Mouse (Mus musculus) CH12.LX (cell line): ENCODE data around the gene Cachd1.

Experiments
- CTCF ChIP-seq, 2 experiments: IDR thresholded peaks in 1 of 2; conservative IDR thresholded peaks in 1 of 2; 2 replicates each; pipeline ENCODE4 v1.5.1; 2011 to 2012; ENCODE audit warnings: low read depth in 2 of 2, low read length in 2 of 2, improper control_type of control experiment in 1 of 2, inconsistent platforms in 1 of 2, mild to moderate bottlenecking in 1 of 2, moderate library complexity in 1 of 2
- ELF1 ChIP-seq: IDR thresholded peaks from 2 replicates; pipeline ENCODE4 v1.6.1; 2014; ENCODE audit warnings: low read depth, mild to moderate bottlenecking, inconsistent platforms, low read length, improper control_type of control experiment
- EP300 ChIP-seq: IDR thresholded peaks from 2 replicates; pipeline ENCODE4 v1.6.1; 2011; ENCODE audit warnings: low read length, improper control_type of control experiment
- IRF4 ChIP-seq: IDR thresholded peaks from 2 replicates; pipeline ENCODE4 v1.6.1; 2014; ENCODE audit warnings: low read depth, mild to moderate bottlenecking, inconsistent platforms, low read length, improper control_type of control experiment
- MAZ ChIP-seq: IDR thresholded peaks from 2 replicates; pipeline ENCODE4 v1.6.1; 2012; ENCODE audit warnings: low read depth, mild to moderate bottlenecking, inconsistent platforms, low read length, improper control_type of control experiment, moderate library complexity
- MYC ChIP-seq: IDR thresholded peaks from 2 replicates; pipeline ENCODE4 v1.6.1; 2011; ENCODE audit warnings: low read depth, mild to moderate bottlenecking, improper control_type of control experiment, low read length
- PAX5 ChIP-seq: IDR thresholded peaks from 2 replicates; pipeline ENCODE4 v1.6.1; 2012; ENCODE audit warnings: low read length, inconsistent platforms, mixed read lengths
- POLR2A ChIP-seq: IDR thresholded peaks from 2 replicates; pipeline ENCODE4 v1.6.1; 2011; ENCODE audit warnings: low read depth, mild to moderate bottlenecking, improper control_type of control experiment, low read length
- UBTF ChIP-seq: IDR thresholded peaks from 2 replicates; pipeline ENCODE4 v1.6.1; 2012; ENCODE audit warnings: low read depth, mild to moderate bottlenecking, inconsistent platforms, low read length, improper control_type of control experiment, moderate library complexity

DNA sequence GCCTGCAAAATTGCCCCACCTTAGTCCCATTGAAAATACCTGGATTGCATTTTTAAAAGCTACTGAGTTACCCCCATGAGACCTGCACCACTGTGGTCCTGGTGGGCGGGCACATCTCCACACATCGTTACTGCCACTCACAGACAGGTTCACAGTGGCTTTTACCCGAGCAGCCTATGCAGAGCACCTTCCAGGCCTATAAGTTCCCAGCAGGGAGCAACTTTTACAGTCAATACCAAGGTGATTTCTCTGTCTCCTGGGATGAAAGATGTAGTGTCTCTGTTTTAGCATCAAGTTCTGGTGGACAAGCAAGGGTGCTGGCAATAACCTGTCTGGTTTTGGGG is 24.9 kb downstream of the Cachd1 start:
- TF ChIP-seq ELF1 (no peak), CTCF (conservative IDR thresholded peaks at IDR 0.05 in 1 of 2, IDR thresholded peaks at IDR 0.05 in 1 of 2; ENCODE audit: low read depth in 2 of 2, low read length in 2 of 2) (no peak), POLR2A (no peak), UBTF (no peak), EP300 (no peak), IRF4 (no peak), MYC (no peak), PAX5 (no peak), MAZ (no peak)
